Mouse (Mus musculus): ENCODE data around the gene Cpd. TPM values are rescaled to one million over a fixed set of nuclear protein-coding genes. Genes with fewer than 3 reads are reported as not detected.

The Cpd gene
- total and polyA plus RNA-seq, 3 experiments: 11.2 to 28.5 (median 27.7) TPM

- TF ChIP-seq TCF12 (IDR thresholded peaks at IDR 0.05; ENCODE audit: low read depth, low read length) (no peak), MAZ (IDR thresholded peaks at IDR 0.05; ENCODE audit: low read depth, low read length) (no peak), MAX (IDR thresholded peaks at IDR 0.05; ENCODE audit: low read length) (no peak), RAD21 (IDR thresholded peaks at IDR 0.05; ENCODE audit: low read depth, low read length) (no peak), ZKSCAN1 (IDR thresholded peaks at IDR 0.05; ENCODE audit: borderline replicate concordance, low read depth, low read length) (no peak), MXI1 (IDR thresholded peaks at IDR 0.05; ENCODE audit: low read depth, low read length) (no peak), PAX5 (IDR thresholded peaks at IDR 0.05; ENCODE audit: low read length) (no peak), POLR2AphosphoS2 (IDR thresholded peaks at IDR 0.05; ENCODE audit: low read depth, low read length) (no peak), ZC3H11A (IDR thresholded peaks at IDR 0.05; ENCODE audit: low read depth, low read length) (no peak)
Measured at GRCm38 (mm10) chr11:76770566-76770965, 76.3 kb downstream of the Cpd start.

GRCm38 (mm10) chr11:76763741-76764122 lies 83.1 kb downstream of the Cpd start:
- no peaks in the 10 kb centered on the region for H3K27me3 ChIP-seq (replicated peaks)
- H3K4me1 ChIP-seq (ENCODE audit: control insufficient read depth in 1 of 2, insufficient read depth in 2 of 2): peaks cover 4 to 15% of the 10 kb centered on the region in 2 experiments; a peak in 3 of 4 replicates
- peak overlapping the region; percentile 31 for H3K9ac ChIP-seq (ENCODE audit: insufficient read depth, low read depth)
- peak overlapping the region in 2 of 3 experiments; percentile 76 to 85 for H3K4me3 ChIP-seq (replicated peaks in 1 of 3; ENCODE audit: low read depth in 2 of 3, low read length in 2 of 3, poor library complexity in 1 of 3)
- DNase-seq (ENCODE audit: extremely low read depth): no peak
- in situ Hi-C loops (cut with MboI; ENCODE audit: low pct_ligation_motif_present, low pct_unique_long_range_greater_than_20kb, low sequenced_read_pairs): no loop called here
- H3K9me3 ChIP-seq (replicated peaks; ENCODE audit: low read length): no peaks in the 10 kb centered on the region
- dilution Hi-C loops (cut with MboI; ENCODE audit: extremely low pct_ligation_motif_present, extremely low pct_unique_long_range_greater_than_20kb, low sequenced_read_pairs): no loop called here
- no peak overlapping the region for H3K27ac ChIP-seq (ENCODE audit: insufficient read depth, low read depth)
- H3K79me2 ChIP-seq (replicated peaks; ENCODE audit: control insufficient read depth, extremely low read depth, insufficient read depth, poor library complexity, severe bottlenecking): peaks cover 18% of the 10 kb centered on the region
- H3K36me3 ChIP-seq (replicated peaks in 1 of 2; ENCODE audit: control insufficient read depth in 1 of 2, insufficient read depth in 1 of 2, low read length in 1 of 2): peaks cover 12 to 22% of the 10 kb centered on the region in 2 experiments
- H3K4me2 ChIP-seq (ENCODE audit: insufficient read depth, low read depth, poor library complexity, severe bottlenecking): peak overlapping the region; percentile 67; the same call in 1 of the 2 replicates
- no peak for TF ChIP-seq MAFK (IDR thresholded peaks at IDR 0.05; ENCODE audit: insufficient replicate concordance, low read length)
- TF ChIP-seq TBP (conservative IDR thresholded peaks at IDR 0.05; ENCODE audit: low read depth, low read length): no peak
- TF ChIP-seq BHLHE40 (IDR thresholded peaks at IDR 0.05; ENCODE audit: low read depth, low read length): no peak

More at GRCm38 (mm10) chr11:76770566-76770965, 76.3 kb downstream of the Cpd start:
- Histone ChIP-seq H3K4me2 (ENCODE audit: insufficient read depth, low read depth, poor library complexity, severe bottlenecking) (no peak overlapping the region), H3K9ac (ENCODE audit: insufficient read depth, low read depth) (no peak overlapping the region), H3K36me3 (replicated peaks in 1 of 2; ENCODE audit: control insufficient read depth in 1 of 2, insufficient read depth in 1 of 2, low read length in 1 of 2) (no peaks in the 10 kb centered on the region), H3K27ac (ENCODE audit: insufficient read depth, low read depth) (no peak overlapping the region), H3K27me3 (replicated peaks) (no peaks in the 10 kb centered on the region), H3K79me2 (replicated peaks; ENCODE audit: control insufficient read depth, extremely low read depth, insufficient read depth, poor library complexity, severe bottlenecking) (no peaks in the 10 kb centered on the region), H3K9me3 (replicated peaks; ENCODE audit: low read length) (no peaks in the 10 kb centered on the region), H3K4me3 (replicated peaks in 1 of 3; ENCODE audit: low read depth in 2 of 3, low read length in 2 of 3, poor library complexity in 1 of 3) (no peak overlapping the region), H3K4me1 (ENCODE audit: control insufficient read depth in 1 of 2, insufficient read depth in 2 of 2) (peaks cover 0 to 5% of the 10 kb centered on the region in 2 experiments; a peak in 1 of 4 replicates)
- dilution Hi-C loops (cut with MboI; ENCODE audit: extremely low pct_ligation_motif_present, extremely low pct_unique_long_range_greater_than_20kb, low sequenced_read_pairs) (no loop called here), in situ Hi-C loops (cut with MboI; ENCODE audit: low pct_ligation_motif_present, low pct_unique_long_range_greater_than_20kb, low sequenced_read_pairs) (no loop called here)
- DNase-seq (ENCODE audit: extremely low read depth): no peak

GRCm38 (mm10) chr11:76763053-76763740 lies 83.6 kb downstream of the Cpd start, which contains the start of gene Gosr1:
TSS of gene Gosr1 (minus strand) at chr11:76763579.
- H3K27ac ChIP-seq (ENCODE audit: insufficient read depth, low read depth): peak within 1 kb of the TSS; percentile 5; the same call in 1 of the 2 replicates
- H3K4me2 ChIP-seq (ENCODE audit: insufficient read depth, low read depth, poor library complexity, severe bottlenecking): peak within 1 kb of the TSS; percentile 99
- dilution Hi-C loops (cut with MboI; ENCODE audit: extremely low pct_ligation_motif_present, extremely low pct_unique_long_range_greater_than_20kb, low sequenced_read_pairs): no loop called here
- no peaks in the 10 kb centered on the region for H3K9me3 ChIP-seq (replicated peaks; ENCODE audit: low read length)
- no peaks in the 10 kb centered on the region for H3K27me3 ChIP-seq (replicated peaks)
- peaks cover 16 to 27% of the 10 kb centered on the region in 2 experiments for H3K36me3 ChIP-seq (replicated peaks in 1 of 2; ENCODE audit: control insufficient read depth in 1 of 2, insufficient read depth in 1 of 2, low read length in 1 of 2)
- peaks cover 18% of the 10 kb centered on the region for H3K79me2 ChIP-seq (replicated peaks; ENCODE audit: control insufficient read depth, extremely low read depth, insufficient read depth, poor library complexity, severe bottlenecking)
- H3K4me1 ChIP-seq (ENCODE audit: control insufficient read depth in 1 of 2, insufficient read depth in 2 of 2): peaks cover 4 to 15% of the 10 kb centered on the region in 2 experiments; a peak in 3 of 4 replicates
- H3K4me3 ChIP-seq (replicated peaks in 1 of 3; ENCODE audit: low read depth in 2 of 3, low read length in 2 of 3, poor library complexity in 1 of 3): peak within 1 kb of the TSS; percentile 76 to 85 (median 77)
- DNase-seq (ENCODE audit: extremely low read depth): peak; percentile 100
- in situ Hi-C loops (cut with MboI; ENCODE audit: low pct_ligation_motif_present, low pct_unique_long_range_greater_than_20kb, low sequenced_read_pairs): no loop called here
- peak within 1 kb of the TSS; percentile 84 for H3K9ac ChIP-seq (ENCODE audit: insufficient read depth, low read depth)
- no peak for TF ChIP-seq JUND (conservative IDR thresholded peaks at IDR 0.05; ENCODE audit: low read depth, low read length)
- no peak for TF ChIP-seq USF1 (IDR thresholded peaks at IDR 0.05; ENCODE audit: low read depth, low read length)
- TF ChIP-seq JUN (IDR thresholded peaks at IDR 0.05; ENCODE audit: insufficient read depth, low read depth, low read length): peak; percentile 24; the same call in 1 of the 2 replicates
- no peak for TF ChIP-seq ZKSCAN1 (IDR thresholded peaks at IDR 0.05; ENCODE audit: borderline replicate concordance, low read depth, low read length)
- no peak for TF ChIP-seq EP300 (IDR thresholded peaks at IDR 0.05; ENCODE audit: low read length)
- no peak for TF ChIP-seq ZNF384 (IDR thresholded peaks at IDR 0.05; ENCODE audit: low read depth, low read length)
- TF ChIP-seq RAD21 (IDR thresholded peaks at IDR 0.05; ENCODE audit: low read depth, low read length): peak; percentile 41
- peak; percentile 81; the same call in 1 of the 2 replicates for TF ChIP-seq KAT2A (IDR thresholded peaks at IDR 0.05; ENCODE audit: insufficient replicate concordance, low read length)
- TF ChIP-seq POLR2A (IDR thresholded peaks at IDR 0.05; ENCODE audit: low read depth, low read length): peak; percentile 95
- TF ChIP-seq IRF4 (IDR thresholded peaks at IDR 0.05; ENCODE audit: low read depth, low read length): peak; percentile 55; the same call in 1 of the 2 replicates
- peak; percentile 57 for TF ChIP-seq NRF1 (IDR thresholded peaks at IDR 0.05; ENCODE audit: low read depth, low read length)
- TF ChIP-seq E2F4 (IDR thresholded peaks at IDR 0.05; ENCODE audit: insufficient replicate concordance, low read depth, low read length): peak; percentile 13; the same call in 1 of the 2 replicates
- no peak for TF ChIP-seq RCOR1 (conservative IDR thresholded peaks at IDR 0.05; ENCODE audit: low read depth, low read length)
- TF ChIP-seq MAFK (IDR thresholded peaks at IDR 0.05; ENCODE audit: insufficient replicate concordance, low read length): no peak
- peak; percentile 84 for TF ChIP-seq MAX (IDR thresholded peaks at IDR 0.05; ENCODE audit: low read length)
- TF ChIP-seq NELFE (IDR thresholded peaks at IDR 0.05; ENCODE audit: low read depth, low read length): peak; percentile 98

Data from CH12.LX (cell line).